Mouse (Mus musculus): ENCODE data around the gene Frmd6.

- TF ChIP-seq POLR2A (IDR thresholded peaks at IDR 0.05; ENCODE audit: extremely low read depth, insufficient read depth, low read length), result no peak
- no peak for TF ChIP-seq CTCF (IDR thresholded peaks at IDR 0.05; ENCODE audit: extremely low read depth, insufficient read depth, low read length)
These were observed 47.0 kb upstream of the Frmd6 start for GRCm38 (mm10) chr12:70778271-70778670.

Measured in cortical plate, adult 2 months (tissue).